Mouse (Mus musculus): ENCODE data around the gene Esyt2.

- TF ChIP-seq CTCF (IDR thresholded peaks at IDR 0.05; ENCODE audit: low read depth, low read length), result no peak
- TF ChIP-seq POLR2A (IDR thresholded peaks at IDR 0.05; ENCODE audit: borderline replicate concordance, low read depth, low read length), result no peak
Observed at GRCm38 (mm10) chr12:116386802-116387201, 105.8 kb downstream of the Esyt2 start.

All from bone marrow macrophage, adult 2 months (primary cell).